Mouse (Mus musculus) cerebellum, adult 9-11 months (tissue): Measurements from ENCODE around the gene Lrcol1.

Experiments used
- DNase-seq: peaks from one replicate; pipeline ENCODE4 v3.0.0; 2022

Gene Lrcol1

DNA sequence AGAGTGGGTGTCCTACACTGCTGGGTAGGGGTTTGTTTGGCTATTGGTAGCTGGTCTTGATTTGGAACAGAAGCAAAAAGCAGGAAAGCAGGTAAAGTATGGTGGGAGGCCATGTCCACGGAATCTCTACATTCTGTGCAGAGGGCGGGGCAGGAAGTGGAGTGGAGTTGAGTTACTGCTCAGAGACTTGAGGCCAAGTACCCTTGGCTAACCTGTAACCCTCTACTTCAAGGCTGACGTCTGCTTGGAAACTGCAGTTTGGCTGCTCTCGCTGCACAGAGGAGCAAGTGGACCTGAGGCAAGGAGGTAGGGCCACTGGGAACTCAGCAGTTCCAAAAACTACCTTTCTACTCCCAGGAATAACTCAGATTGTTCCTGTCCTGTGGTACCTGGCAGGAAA lies at the start of gene Lrcol1:
Lrcol1 (plus strand) TSS at position 207 of the 400 bp plus-strand sequence.
- no peak for DNase-seq

GRCm38 (mm10) chr5:110296637-110297036 lies 47.9 kb upstream of the Lrcol1 start:
- no peak for DNase-seq

GRCm38 (mm10) chr5:110300591-110300990 lies 43.9 kb upstream of the Lrcol1 start:
- DNase-seq, result no peak

- peak; percentile 8 for DNase-seq
Measured at GRCm38 (mm10) chr5:110308861-110309260, 35.7 kb upstream of the Lrcol1 start.

- no peak for DNase-seq
Measured at GRCm38 (mm10) chr5:110313127-110313526, 31.4 kb upstream of the Lrcol1 start.

GRCm38 (mm10) chr5:110330508-110330907 lies 14.0 kb upstream of the Lrcol1 start:
- no peak for DNase-seq

- no peak for DNase-seq
Measured at GRCm38 (mm10) chr5:110338792-110339191, 5.7 kb upstream of the Lrcol1 start.

DNA sequence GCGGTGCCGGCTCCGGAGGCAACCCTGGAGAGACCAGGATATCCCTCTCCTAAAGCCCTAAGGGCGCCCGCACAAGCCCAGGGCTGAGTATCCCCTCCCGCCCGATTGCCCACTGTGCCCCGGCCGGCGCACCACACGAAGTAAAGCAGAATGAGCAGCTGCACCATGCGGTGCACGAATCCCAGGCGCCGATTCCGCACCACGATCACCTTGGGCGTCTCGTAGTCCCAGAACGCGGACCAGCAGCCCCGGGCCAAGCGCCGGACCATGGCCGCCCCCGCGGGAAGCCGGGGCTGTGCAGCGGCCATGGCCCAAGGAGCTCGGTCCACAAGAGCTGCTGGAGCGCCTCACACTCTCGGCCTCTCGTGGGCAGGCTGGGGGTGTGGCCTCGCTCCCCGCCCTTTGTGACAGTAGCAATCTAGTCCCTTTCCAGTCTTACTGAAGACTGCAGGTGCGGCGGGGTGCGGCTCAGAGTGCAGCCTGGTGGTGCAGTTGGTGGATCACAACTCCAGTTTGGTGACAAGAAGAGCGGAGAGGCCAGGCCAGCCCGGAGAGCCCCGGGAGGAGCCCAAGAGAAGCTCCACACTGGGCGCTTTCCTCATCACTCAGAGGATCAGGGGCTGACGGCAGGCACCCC lies 1.8 kb upstream of the Lrcol1 start, which contains the start of gene P2rx2:
P2rx2 (minus strand) TSS at position 565 of the 637 bp plus-strand sequence.
- DNase-seq, result peak; percentile 28

DNA sequence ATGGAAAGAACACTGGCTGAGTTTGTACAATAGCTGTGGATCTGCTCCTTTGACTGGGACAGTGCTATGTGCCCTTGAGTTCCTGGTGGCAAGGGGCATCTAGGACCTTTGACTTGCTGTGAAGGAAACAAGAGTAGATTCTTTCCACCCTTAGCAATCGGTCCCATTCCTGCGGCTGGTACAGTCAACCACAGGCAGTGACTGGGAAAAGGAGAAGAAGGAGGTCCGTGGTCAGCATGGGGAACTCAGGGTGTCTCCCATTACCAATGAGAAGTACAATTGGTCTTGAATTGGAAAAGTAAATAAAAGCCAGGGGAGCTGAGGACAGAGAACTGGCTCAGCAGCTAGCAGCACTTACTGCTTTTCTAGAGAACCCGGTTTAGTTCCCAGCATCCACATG lies 1.0 kb downstream of the Lrcol1 start:
- no peak for DNase-seq

DNA sequence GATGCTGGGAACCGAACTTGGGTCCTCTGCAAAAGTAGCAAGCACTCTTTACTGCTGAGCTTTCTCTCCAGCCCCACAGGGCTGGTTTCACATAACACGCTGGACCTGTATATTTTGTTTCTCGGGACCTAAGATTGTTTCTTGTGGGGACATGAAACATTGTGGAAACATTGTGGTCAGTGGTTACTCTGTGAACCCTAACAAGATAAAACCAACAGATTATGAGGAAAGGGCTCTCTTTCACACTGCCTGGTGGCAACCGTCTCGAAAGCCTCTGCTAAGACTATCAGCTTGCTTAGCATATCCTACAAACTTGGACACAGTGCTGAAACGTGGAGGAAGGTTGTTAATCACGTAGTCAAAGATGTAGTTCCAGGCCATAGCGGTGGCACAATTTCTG lies 2.5 kb downstream of the Lrcol1 start:
- no peak for DNase-seq

- DNase-seq, result no peak
Measured at GRCm38 (mm10) chr5:110354716-110355115, 10.2 kb downstream of the Lrcol1 start.

- DNase-seq, result peak; percentile 77
Measured at GRCm38 (mm10) chr5:110357531-110358179, 13.1 kb downstream of the Lrcol1 start.

DNA sequence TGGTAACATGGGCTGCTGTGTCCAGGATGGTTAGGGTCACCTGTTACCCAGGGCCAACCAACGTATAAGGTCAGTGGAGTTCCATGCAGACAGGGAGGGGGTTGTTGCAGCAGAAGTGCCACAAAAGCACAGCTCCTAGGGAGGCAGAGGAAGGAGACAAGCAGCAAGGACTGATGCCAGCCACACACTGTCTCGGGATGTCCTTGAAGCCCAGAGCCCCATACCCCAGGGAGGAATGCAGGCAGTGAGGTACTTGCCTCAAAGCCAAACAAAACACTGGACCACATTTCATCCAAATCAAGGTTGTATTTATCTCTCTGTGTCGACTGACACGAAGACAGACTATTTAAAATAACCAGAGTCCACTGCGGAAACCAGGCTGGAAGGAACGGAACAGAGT lies 16.9 kb downstream of the Lrcol1 start:
- DNase-seq, result no peak

GRCm38 (mm10) chr5:110362813-110363178 lies 18.3 kb downstream of the Lrcol1 start:
- no peak for DNase-seq

DNA sequence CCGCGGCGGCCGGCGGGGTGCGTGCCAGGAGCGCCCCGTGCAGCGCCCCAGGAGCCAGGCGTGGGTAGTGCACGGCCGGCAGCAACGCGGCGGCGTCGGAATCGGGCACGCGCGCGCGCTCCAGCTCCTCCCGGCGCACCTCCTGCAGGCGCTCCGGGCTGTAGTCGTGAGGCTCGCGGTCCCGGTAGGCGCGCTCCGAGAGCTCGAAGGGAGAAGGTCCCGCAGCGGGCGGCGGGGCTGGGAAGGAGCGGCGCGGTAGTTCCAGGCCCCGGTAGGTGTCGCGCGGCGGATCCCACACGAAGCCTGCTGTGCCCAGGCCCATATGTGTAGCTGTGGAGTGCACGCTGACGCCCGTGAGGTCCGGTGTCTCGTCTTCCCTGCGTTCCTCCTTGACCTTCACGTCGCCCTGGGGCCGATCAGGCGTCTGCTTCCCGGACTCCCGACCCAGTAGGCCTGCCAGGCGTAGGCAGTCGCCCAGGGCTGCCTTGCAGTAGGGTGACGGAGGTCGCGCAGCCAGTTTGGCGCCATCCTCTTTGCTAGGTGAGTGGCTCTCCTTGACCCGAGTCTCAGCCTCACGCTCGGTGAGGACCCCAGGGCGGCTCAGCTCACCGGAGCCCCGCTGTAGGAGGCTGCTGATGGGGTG lies 18.8 kb downstream of the Lrcol1 start:
- DNase-seq, result peak; percentile 59

DNA sequence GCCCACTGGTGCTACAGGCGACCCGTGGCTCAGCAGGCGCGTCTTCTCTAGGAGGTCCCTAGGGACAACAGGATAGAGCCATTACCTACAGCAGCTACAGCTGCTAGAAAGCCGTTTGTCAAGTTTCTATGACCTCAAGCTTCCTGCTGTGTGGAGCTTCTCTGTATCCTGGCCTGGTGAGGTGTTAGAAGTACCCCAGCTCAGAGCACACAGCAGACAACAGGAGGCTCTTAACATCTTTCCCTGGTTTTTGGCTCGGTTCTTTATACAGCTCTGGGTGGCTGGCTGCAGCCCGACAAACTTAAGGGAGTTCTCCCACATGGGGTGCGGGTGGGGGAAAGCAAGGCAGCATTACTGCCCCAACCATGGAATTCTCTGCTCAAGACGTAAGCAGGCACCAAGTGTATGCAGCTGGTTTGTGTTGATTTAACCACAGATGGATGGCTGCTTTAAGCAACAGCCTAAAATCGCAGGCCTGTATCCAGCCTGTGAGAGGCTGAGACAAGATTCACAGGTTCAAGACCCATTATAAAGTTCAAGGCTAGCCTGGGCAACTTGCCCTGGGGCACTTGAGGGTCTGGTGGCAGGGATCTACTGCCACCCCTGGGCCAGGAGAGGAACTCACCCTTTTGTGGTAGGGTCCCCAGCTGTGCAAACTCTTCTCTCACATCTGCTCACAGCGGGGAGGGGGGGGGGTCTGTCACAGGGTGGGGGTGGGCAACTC lies 19.5 kb downstream of the Lrcol1 start:
- DNase-seq, result no peak

- DNase-seq, result peak; percentile 87
Measured at GRCm38 (mm10) chr5:110376802-110377433, 32.4 kb downstream of the Lrcol1 start.

DNA sequence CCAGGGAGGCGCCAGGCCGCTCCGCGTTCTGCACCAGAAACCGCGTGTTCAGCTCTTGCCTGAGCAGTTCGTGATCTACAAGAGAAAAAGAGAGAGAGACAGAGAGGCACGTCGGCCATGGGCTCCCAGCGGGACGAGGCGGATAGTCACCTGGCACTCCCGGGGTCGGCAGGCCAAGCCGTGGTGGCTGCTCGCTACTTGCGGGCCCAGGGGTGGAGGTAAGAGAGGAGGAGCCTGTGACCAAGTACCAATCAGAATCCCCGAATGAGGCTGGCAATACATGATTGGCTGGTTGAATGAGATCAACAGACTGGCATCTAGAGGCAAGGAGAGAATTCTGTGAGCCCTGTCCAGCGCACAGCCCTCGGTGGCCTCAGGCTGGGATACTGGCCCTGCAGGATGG lies 33.7 kb downstream of the Lrcol1 start:
- DNase-seq, result peak; percentile 56

DNA sequence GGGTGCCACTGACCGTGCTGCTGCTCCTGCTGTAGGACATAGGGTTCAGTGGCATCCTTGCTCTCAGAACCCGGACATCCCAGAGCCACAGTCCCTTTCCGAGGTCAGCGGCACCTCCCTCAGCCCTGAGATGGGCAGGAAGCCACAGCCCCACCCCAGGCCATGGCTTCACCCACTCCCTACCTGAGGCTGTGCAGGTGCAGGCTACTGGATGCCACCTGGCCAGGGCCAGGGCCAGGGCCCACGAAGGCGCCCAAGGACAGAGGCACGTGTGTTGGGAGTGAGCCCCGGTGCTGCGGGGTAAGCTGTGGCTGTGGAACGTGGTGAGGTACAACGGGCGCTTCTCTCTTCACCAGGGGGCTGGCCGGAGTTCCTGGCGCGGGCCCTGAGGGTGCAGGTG lies 34.6 kb downstream of the Lrcol1 start:
- peak; percentile 68 for DNase-seq

DNA sequence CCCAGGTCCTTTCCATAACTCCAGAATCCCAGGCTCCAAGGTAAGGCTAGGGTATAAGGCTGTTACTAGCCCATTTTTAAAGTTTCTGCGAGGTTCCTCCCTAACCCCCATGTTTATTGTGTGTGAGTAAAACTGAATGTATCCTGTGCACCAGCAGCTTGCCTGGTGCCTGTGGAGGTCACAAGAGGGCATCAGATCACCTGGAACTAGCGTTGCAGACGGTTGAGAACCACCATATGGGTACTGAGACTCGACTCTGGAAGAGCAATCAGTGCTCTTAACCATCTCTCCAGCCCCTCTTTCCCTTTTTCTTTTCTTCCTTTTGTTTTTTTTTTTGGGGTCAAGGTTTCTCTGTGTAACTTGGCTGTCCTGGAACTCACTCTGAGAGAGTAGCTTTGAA lies 35.3 kb downstream of the Lrcol1 start:
- DNase-seq, result no peak

DNA sequence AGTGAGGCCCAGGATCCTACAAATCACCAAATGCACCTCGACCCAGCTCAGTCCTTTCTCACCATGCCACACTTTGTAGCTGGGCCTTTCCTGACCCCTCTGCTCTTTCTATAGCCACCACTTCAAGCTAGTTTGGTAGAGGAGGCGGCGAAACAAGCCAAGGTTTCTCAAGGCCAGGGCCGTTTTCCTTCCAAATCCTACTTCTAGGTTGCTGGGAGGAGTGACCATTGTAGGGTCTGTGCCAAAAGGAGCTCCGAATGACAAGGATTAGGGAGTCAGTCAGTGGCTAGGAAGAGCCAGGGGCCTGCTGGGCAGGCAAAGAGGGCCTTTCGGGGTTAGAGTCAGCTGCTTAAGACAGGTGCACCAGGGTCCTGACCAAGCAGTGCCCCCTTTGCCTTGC lies 40.0 kb downstream of the Lrcol1 start:
- DNase-seq, result no peak

- DNase-seq, result no peak
Measured at GRCm38 (mm10) chr5:110385263-110385662, 40.7 kb downstream of the Lrcol1 start.
